Mouse (Mus musculus): ENCODE results near the gene Gm8180. TPM values are rescaled to one million over a fixed set of nuclear protein-coding genes. Genes with fewer than 3 reads are reported as not detected.
"Not testable (repeated sequence)": the region's sequence is repeated elsewhere in the genome, so short reads cannot be mapped to it uniquely, and the experiment has no call there.

The Gm8180 gene
- not detected in 2 replicates for total RNA-seq (2017)

- ATAC-seq (replicated peaks in 1 of 2; ENCODE audit: insufficient read depth in 1 of 2, low FRiP score in 2 of 2, low TSS enrichment in 1 of 2, low read depth in 1 of 2, poor library complexity in 2 of 2, severe bottlenecking in 2 of 2): not testable (repeated sequence)
Measured at GRCm38 (mm10) chr14:43784645-43785044, at the start of gene Gm8180. Gm8180 (minus strand) TSS chr14:43784745.

- peak; percentile 93 for ATAC-seq (replicated peaks in 1 of 2; ENCODE audit: insufficient read depth in 1 of 2, low FRiP score in 2 of 2, low TSS enrichment in 1 of 2, low read depth in 1 of 2, poor library complexity in 2 of 2, severe bottlenecking in 2 of 2)
Measured at GRCm38 (mm10) chr14:43830385-43830784, 45.8 kb upstream of the Gm8180 start.

- ATAC-seq (replicated peaks in 1 of 2; ENCODE audit: insufficient read depth in 1 of 2, low FRiP score in 2 of 2, low TSS enrichment in 1 of 2, low read depth in 1 of 2, poor library complexity in 2 of 2, severe bottlenecking in 2 of 2): not testable (repeated sequence)
Measured at GRCm38 (mm10) chr14:43824176-43824575, 39.6 kb upstream of the Gm8180 start.

GRCm38 (mm10) chr14:43821869-43822268 is 37.3 kb upstream of the Gm8180 start:
- ATAC-seq (replicated peaks in 1 of 2; ENCODE audit: insufficient read depth in 1 of 2, low FRiP score in 2 of 2, low TSS enrichment in 1 of 2, low read depth in 1 of 2, poor library complexity in 2 of 2, severe bottlenecking in 2 of 2): peak; percentile 81 to 96

- not testable (repeated sequence) for ATAC-seq (replicated peaks in 1 of 2; ENCODE audit: insufficient read depth in 1 of 2, low FRiP score in 2 of 2, low TSS enrichment in 1 of 2, low read depth in 1 of 2, poor library complexity in 2 of 2, severe bottlenecking in 2 of 2)
Measured at GRCm38 (mm10) chr14:43812458-43812857, 27.9 kb upstream of the Gm8180 start.

GRCm38 (mm10) chr14:43808142-43808541 is 23.6 kb upstream of the Gm8180 start:
- ATAC-seq (replicated peaks in 1 of 2; ENCODE audit: insufficient read depth in 1 of 2, low FRiP score in 2 of 2, low TSS enrichment in 1 of 2, low read depth in 1 of 2, poor library complexity in 2 of 2, severe bottlenecking in 2 of 2): not testable (repeated sequence)

- not testable (repeated sequence) for ATAC-seq (replicated peaks in 1 of 2; ENCODE audit: insufficient read depth in 1 of 2, low FRiP score in 2 of 2, low TSS enrichment in 1 of 2, low read depth in 1 of 2, poor library complexity in 2 of 2, severe bottlenecking in 2 of 2)
Measured at GRCm38 (mm10) chr14:43804435-43804834, 19.9 kb upstream of the Gm8180 start.

GRCm38 (mm10) chr14:43796905-43797470 is 12.4 kb upstream of the Gm8180 start:
- not testable (repeated sequence) for ATAC-seq (replicated peaks in 1 of 2; ENCODE audit: insufficient read depth in 1 of 2, low FRiP score in 2 of 2, low TSS enrichment in 1 of 2, low read depth in 1 of 2, poor library complexity in 2 of 2, severe bottlenecking in 2 of 2)

- no peak for ATAC-seq (replicated peaks in 1 of 2; ENCODE audit: insufficient read depth in 1 of 2, low FRiP score in 2 of 2, low TSS enrichment in 1 of 2, low read depth in 1 of 2, poor library complexity in 2 of 2, severe bottlenecking in 2 of 2)
Measured at GRCm38 (mm10) chr14:43796069-43796904, 11.7 kb upstream of the Gm8180 start.

- ATAC-seq (replicated peaks in 1 of 2; ENCODE audit: insufficient read depth in 1 of 2, low FRiP score in 2 of 2, low TSS enrichment in 1 of 2, low read depth in 1 of 2, poor library complexity in 2 of 2, severe bottlenecking in 2 of 2): not testable (repeated sequence)
Measured at GRCm38 (mm10) chr14:43793811-43794210, 9.3 kb upstream of the Gm8180 start.

- ATAC-seq (replicated peaks in 1 of 2; ENCODE audit: insufficient read depth in 1 of 2, low FRiP score in 2 of 2, low TSS enrichment in 1 of 2, low read depth in 1 of 2, poor library complexity in 2 of 2, severe bottlenecking in 2 of 2): not testable (repeated sequence)
Measured at GRCm38 (mm10) chr14:43747566-43747965, 37.0 kb downstream of the Gm8180 start, which contains the start of gene Gm6526. Gm6526 (plus strand) TSS chr14:43747866.

Other genes with a start within 250 kb of the Gm8180 start
- not detected in 2 replicates for gene Gm5799, start 241.2 kb downstream of the Gm8180 start, total RNA-seq (2017)
- gene Gm17654, start 205.6 kb downstream of the Gm8180 start, total RNA-seq (2017): not detected in 2 replicates
- not detected in 2 replicates for gene Gm10375, start 176.7 kb downstream of the Gm8180 start, total RNA-seq (2017)
- not detected in 2 replicates for gene Gm8165, start 107.5 kb downstream of the Gm8180 start, total RNA-seq (2017)
- gene Gm7324, start 86.9 kb downstream of the Gm8180 start, total RNA-seq (2017): 1.0 and 7.3 TPM in 2 replicates
- not detected in 2 replicates for gene Gm16506, start 57.3 kb downstream of the Gm8180 start, total RNA-seq (2017)
- gene Gm6526, start 36.9 kb downstream of the Gm8180 start, total RNA-seq (2017): not detected in 2 replicates
- gene Ear1, start 90.8 kb upstream of the Gm8180 start, total RNA-seq (2017): 0.89 and 26.4 TPM in 2 replicates
- gene Ear10, start 138.8 kb upstream of the Gm8180 start, total RNA-seq (2017): not detected in 2 replicates
- 7.8 and 17.5 TPM in 2 replicates for gene Gm8113, start 140.6 kb upstream of the Gm8180 start, total RNA-seq (2017)
- not detected in 2 replicates for gene Ang5, start 172.3 kb upstream of the Gm8180 start, total RNA-seq (2017)
- gene Ang6, start 217.5 kb upstream of the Gm8180 start, total RNA-seq (2017): not detected in 2 replicates

Data from hematopoietic stem cell, adult 5-6 weeks (primary cell).